Mouse (Mus musculus): Measurements from ENCODE around the gene Tma7.
A peak's percentile ranks its signal among the peaks of the same experiment; 100 is the strongest.

Gene Tma7

GRCm38 (mm10) chr9:109060898-109061295 lies 21.5 kb downstream of the Tma7 start:
- no peak for DNase-seq (ENCODE audit: low read depth)

- no peak for DNase-seq (ENCODE audit: low read depth)
Measured at GRCm38 (mm10) chr9:109060184-109060897, 22.0 kb downstream of the Tma7 start.

- DNase-seq (ENCODE audit: low read depth): peak; percentile 92
Measured at GRCm38 (mm10) chr9:109059136-109059903, 23.1 kb downstream of the Tma7 start, which contains the start of gene Trex1. Trex1 (minus strand) TSS chr9:109059734.

- no peak for DNase-seq (ENCODE audit: low read depth)
Measured at GRCm38 (mm10) chr9:109058006-109058765, 24.2 kb downstream of the Tma7 start.

- no peak for DNase-seq (ENCODE audit: low read depth)
Measured at GRCm38 (mm10) chr9:109057543-109057942, 24.8 kb downstream of the Tma7 start.

GRCm38 (mm10) chr9:109056916-109057315 lies 25.5 kb downstream of the Tma7 start:
- no peak for DNase-seq (ENCODE audit: low read depth)

GRCm38 (mm10) chr9:109056081-109056690 lies 26.2 kb downstream of the Tma7 start:
- DNase-seq (ENCODE audit: low read depth): no peak

GRCm38 (mm10) chr9:109055271-109056030 lies 26.9 kb downstream of the Tma7 start:
- no peak for DNase-seq (ENCODE audit: low read depth)

GRCm38 (mm10) chr9:109054712-109055111 lies 27.7 kb downstream of the Tma7 start:
- peak; percentile 95 for DNase-seq (ENCODE audit: low read depth)

GRCm38 (mm10) chr9:109053851-109054250 lies 28.5 kb downstream of the Tma7 start:
- no peak for DNase-seq (ENCODE audit: low read depth)

- DNase-seq (ENCODE audit: low read depth): no peak
Measured at GRCm38 (mm10) chr9:109053366-109053765, 29.0 kb downstream of the Tma7 start.

- no peak for DNase-seq (ENCODE audit: low read depth)
Measured at GRCm38 (mm10) chr9:109052490-109053260, 29.7 kb downstream of the Tma7 start.

GRCm38 (mm10) chr9:109051651-109052489 lies 30.5 kb downstream of the Tma7 start:
- DNase-seq (ENCODE audit: low read depth): no peak

GRCm38 (mm10) chr9:109051011-109051501 lies 31.3 kb downstream of the Tma7 start:
- no peak for DNase-seq (ENCODE audit: low read depth)

GRCm38 (mm10) chr9:109050674-109050997 lies 31.8 kb downstream of the Tma7 start:
- no peak for DNase-seq (ENCODE audit: low read depth)

GRCm38 (mm10) chr9:109049996-109050673 lies 32.3 kb downstream of the Tma7 start:
- no peak for DNase-seq (ENCODE audit: low read depth)

- DNase-seq (ENCODE audit: low read depth): no peak
Measured at GRCm38 (mm10) chr9:109049316-109049715, 33.1 kb downstream of the Tma7 start.

GRCm38 (mm10) chr9:109046306-109046705 lies 36.1 kb downstream of the Tma7 start:
- DNase-seq (ENCODE audit: low read depth): peak; percentile 76

GRCm38 (mm10) chr9:109041351-109041750 lies 41.0 kb downstream of the Tma7 start:
- no peak for DNase-seq (ENCODE audit: low read depth)

Data from 416B (cell line).